Mouse (Mus musculus): ENCODE data around the gene Ap1s3. TPM values are rescaled to one million over a fixed set of nuclear protein-coding genes. Genes with fewer than 3 reads are reported as not detected.

The Ap1s3 gene
- polyA plus RNA-seq (2014; fragmentation: Illumina TruSeq; extraction: RNeasy Lipid Tissue Mini Kit (QIAGEN cat#74804); ENCODE audit: low read depth, low replicate concordance), result 31.9 TPM

DNA sequence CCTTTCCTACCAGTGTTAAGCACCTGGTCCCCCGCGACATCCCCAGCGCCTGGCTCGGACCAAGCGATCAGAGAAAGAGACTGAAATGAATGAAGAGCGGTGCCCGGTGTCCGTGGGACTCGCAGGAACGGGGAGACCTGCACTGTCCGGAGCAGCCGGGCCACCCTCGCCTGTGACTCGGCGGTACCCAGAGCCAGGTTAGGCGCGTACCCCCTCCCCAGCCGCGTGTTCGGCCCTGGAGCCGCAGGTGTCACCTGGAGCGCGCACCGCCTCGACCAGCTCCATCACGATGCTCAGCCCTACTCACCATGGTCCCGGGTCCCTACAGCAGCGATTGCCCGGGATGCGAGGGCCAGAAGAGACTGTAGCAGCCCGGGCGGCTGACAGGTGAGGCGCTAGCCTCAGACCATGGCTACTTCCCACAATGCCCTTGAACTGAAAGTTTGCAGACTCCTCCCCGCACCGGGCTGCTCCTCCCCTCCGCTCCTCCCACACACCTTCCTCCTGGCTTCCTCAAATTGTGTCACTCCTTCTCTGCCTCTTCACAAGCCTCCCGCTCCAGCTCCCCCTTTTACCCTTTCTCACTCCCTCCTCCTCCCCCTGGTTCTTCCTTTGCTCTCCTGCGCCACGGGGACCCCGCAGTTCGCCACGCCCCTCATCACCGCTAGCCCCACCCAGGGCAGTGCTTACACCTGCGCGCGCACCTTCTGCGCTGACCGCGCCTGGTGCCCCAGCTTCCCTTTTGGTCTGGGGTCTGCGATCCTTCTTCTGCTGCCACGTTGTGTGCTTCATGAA lies at the start of gene Ap1s3:
Ap1s3 (minus strand) TSS at position 430 of the 795 bp plus-strand sequence.

Other genes with a start within 250 kb of the Ap1s3 start
- not detected for gene Scg2, start 231.9 kb downstream of the Ap1s3 start, polyA plus RNA-seq (2014; fragmentation: Illumina TruSeq; extraction: RNeasy Lipid Tissue Mini Kit (QIAGEN cat#74804); ENCODE audit: low read depth, low replicate concordance)
- gene Mrpl44, start 104.0 kb upstream of the Ap1s3 start, polyA plus RNA-seq (2014; fragmentation: Illumina TruSeq; extraction: RNeasy Lipid Tissue Mini Kit (QIAGEN cat#74804); ENCODE audit: low read depth, low replicate concordance), result 21.2 TPM
- 13.9 TPM for gene Wdfy1, start 104.2 kb upstream of the Ap1s3 start, polyA plus RNA-seq (2014; fragmentation: Illumina TruSeq; extraction: RNeasy Lipid Tissue Mini Kit (QIAGEN cat#74804); ENCODE audit: low read depth, low replicate concordance)
- 27.0 TPM for gene Serpine2, start 189.2 kb upstream of the Ap1s3 start, polyA plus RNA-seq (2014; fragmentation: Illumina TruSeq; extraction: RNeasy Lipid Tissue Mini Kit (QIAGEN cat#74804); ENCODE audit: low read depth, low replicate concordance)

Measured in kidney, adult 10 weeks (tissue).